Mouse (Mus musculus): ENCODE results near the gene Whrn.

Gene Whrn

GRCm38 (mm10) chr4:63444362-63445066 lies 51.3 kb downstream of the Whrn start:
- no peak for DNase-seq

- DNase-seq: no peak
These were observed 52.7 kb downstream of the Whrn start for GRCm38 (mm10) chr4:63443101-63443500.

GRCm38 (mm10) chr4:63441616-63442015 lies 54.2 kb downstream of the Whrn start:
- DNase-seq: no peak

- DNase-seq: no peak
These were observed 55.5 kb downstream of the Whrn start for GRCm38 (mm10) chr4:63440262-63440661.

- no peak for DNase-seq
These were observed 57.8 kb downstream of the Whrn start for GRCm38 (mm10) chr4:63437968-63438367.

GRCm38 (mm10) chr4:63437119-63437815 lies 58.5 kb downstream of the Whrn start:
- DNase-seq: no peak

- DNase-seq: no peak
These were observed 60.4 kb downstream of the Whrn start for GRCm38 (mm10) chr4:63435402-63435801.

- no peak for DNase-seq
These were observed 64.7 kb downstream of the Whrn start for GRCm38 (mm10) chr4:63431098-63431497.

- no peak for DNase-seq
These were observed 65.4 kb downstream of the Whrn start for GRCm38 (mm10) chr4:63430357-63430756.

GRCm38 (mm10) chr4:63426308-63426707 lies 69.5 kb downstream of the Whrn start:
- DNase-seq: no peak

GRCm38 (mm10) chr4:63423811-63424210 lies 72.0 kb downstream of the Whrn start:
- no peak for DNase-seq

GRCm38 (mm10) chr4:63423231-63423630 lies 72.6 kb downstream of the Whrn start:
- DNase-seq: no peak

- peak; percentile 68 for DNase-seq
These were observed 75.5 kb downstream of the Whrn start for GRCm38 (mm10) chr4:63420143-63420920.

- DNase-seq: no peak
These were observed 77.5 kb downstream of the Whrn start for GRCm38 (mm10) chr4:63418270-63418669.

GRCm38 (mm10) chr4:63417318-63417957 lies 78.4 kb downstream of the Whrn start:
- DNase-seq: peak; percentile 90

GRCm38 (mm10) chr4:63414951-63415350 lies 80.8 kb downstream of the Whrn start:
- no peak for DNase-seq

GRCm38 (mm10) chr4:63411222-63411621 lies 84.6 kb downstream of the Whrn start:
- DNase-seq: no peak

GRCm38 (mm10) chr4:63410583-63410934 lies 85.2 kb downstream of the Whrn start:
- peak; percentile 98 for DNase-seq

GRCm38 (mm10) chr4:63409908-63410582 lies 85.7 kb downstream of the Whrn start:
- DNase-seq: peak; percentile 84

- DNase-seq: peak; percentile 74
These were observed 86.4 kb downstream of the Whrn start for GRCm38 (mm10) chr4:63409317-63409907.

- peak; percentile 83 for DNase-seq
These were observed 87.1 kb downstream of the Whrn start for GRCm38 (mm10) chr4:63408649-63409048.

- peak; percentile 65 for DNase-seq
These were observed 87.5 kb downstream of the Whrn start for GRCm38 (mm10) chr4:63408247-63408646.
